Comparison of ENCODE assay signal across 8 mouse cellular contexts in genomic region chr4:69195645-69196044, GRCm38 (mm10).
A peak's percentile ranks its signal among the peaks of the same experiment; 100 is the strongest.
DNase-seq lines count a peak whose midpoint lies in the region; ATAC-seq lines count a peak whose summit lies in the region.

No protein-coding gene starts in this region.

- H3K27me3 ChIP-seq in hindbrain, embryonic 11.5 days (ENCODE audit: control insufficient read depth, insufficient read depth, low read length) = no peaks in the 10 kb centered on the region

- H3K4me3 ChIP-seq in hindbrain, embryonic 11.5 days (ENCODE audit: low read depth, low read length) = peak overlapping the region; percentile 29

- WGBS in hindbrain, embryonic 11.5 days = 3% methylated on average over 13 of the region's 13 CpGs

- H3K9me3 ChIP-seq in hindbrain, embryonic 11.5 days (ENCODE audit: control insufficient read depth, low read length) = no peaks in the 10 kb centered on the region

- no peaks in the 10 kb centered on the region for H3K4me1 ChIP-seq in hindbrain, embryonic 11.5 days (replicated peaks; ENCODE audit: control insufficient read depth, insufficient read depth, low read length)

- no peak overlapping the region for H3K27ac ChIP-seq in hindbrain, embryonic 11.5 days (ENCODE audit: low read depth, low read length)

- DNase-seq in Muller cell, postnatal 12 days (ENCODE audit: inconsistent ontology term) = peak; percentile 78
- DNase-seq in cerebellum, adult 8-10 months = peak; percentile 67
- peak; percentile 62 for DNase-seq in forelimb bud, embryonic 11.5 days (ENCODE audit: low read depth, low spot score)
- peak; percentile 81 for DNase-seq in hindbrain, embryonic 11.5 days (ENCODE audit: low spot score)
- peak; percentile 24 for DNase-seq in layer of hippocampus, adult 9-10 months (ENCODE audit: low spot score)
- peak; percentile 5 to 7 for DNase-seq in lung, adult 18-20 months
- peak; percentile 54 for DNase-seq in ovary, postnatal 14 days (ENCODE audit: low spot score)

- H3K4me2 ChIP-seq in hindbrain, embryonic 11.5 days (replicated peaks; ENCODE audit: low read depth, low read length) = peak overlapping the region; percentile 33

- ATAC-seq in hindbrain, embryonic 11.5 days (ENCODE audit: low FRiP score) = peak; percentile 94
- ATAC-seq in erythroid progenitor cell, adult 5-6 weeks (replicated peaks; ENCODE audit: low FRiP score, poor library complexity, severe bottlenecking) = no peak

- H3K9ac ChIP-seq in hindbrain, embryonic 11.5 days (ENCODE audit: low read depth, low read length) = peak overlapping the region; percentile 42

- H3K36me3 ChIP-seq in hindbrain, embryonic 11.5 days (ENCODE audit: control insufficient read depth, insufficient read depth, low read length) = no peaks in the 10 kb centered on the region

Comparison
In these comparisons a context has a peak if more than half of its experiments do, and no peak if none do; other contexts are left out.
1. DNase-seq: peak in every context shown above with its lines; median percentile 81 in hindbrain, embryonic 11.5 days; 78 in Muller cell, postnatal 12 days; 67 in cerebellum, adult 8-10 months; 62 in forelimb bud, embryonic 11.5 days; 54 in ovary, postnatal 14 days; 24 in layer of hippocampus, adult 9-10 months; 6 in lung, adult 18-20 months.